Mouse (Mus musculus) regulatory T cell (primary cell): ENCODE data around the gene Zfp207.
"Not testable (repeated sequence)": the region's sequence is repeated elsewhere in the genome, so short reads cannot be mapped to it uniquely, and the experiment has no call there.

Experiments
- in situ Hi-C: fragments of 300-600 bp; cut with MboI, MseI; formaldehyde crosslinking; loops from one replicate; pipeline ENCODE4 v1.15.1; 2025; ENCODE audit warnings: high pct_unique_total_duplicates

The Zfp207 gene

GRCm38 (mm10) chr11:80410377-80410776 lies 27.3 kb downstream of the Zfp207 start:
- in situ Hi-C loops: no loop called here

GRCm38 (mm10) chr11:80417085-80417484 lies 34.0 kb downstream of the Zfp207 start:
- in situ Hi-C loops: no loop called here

- in situ Hi-C loops: no loop called here
These were observed 36.7 kb downstream of the Zfp207 start for GRCm38 (mm10) chr11:80419743-80420142.

- in situ Hi-C loops: no loop called here
These were observed 37.3 kb downstream of the Zfp207 start for GRCm38 (mm10) chr11:80420202-80420984.

GRCm38 (mm10) chr11:80421421-80422047 lies 38.5 kb downstream of the Zfp207 start:
- in situ Hi-C loops: no loop called here

GRCm38 (mm10) chr11:80424691-80425090 lies 41.6 kb downstream of the Zfp207 start:
- in situ Hi-C loops: no loop called here

GRCm38 (mm10) chr11:80425247-80425778 lies 42.2 kb downstream of the Zfp207 start:
- in situ Hi-C loops: no loop called here

- in situ Hi-C loops: not testable (repeated sequence)
These were observed 43.1 kb downstream of the Zfp207 start for GRCm38 (mm10) chr11:80426029-80426813.

- in situ Hi-C loops: no loop called here
These were observed 45.4 kb downstream of the Zfp207 start, which contains the start of gene Psmd11 for GRCm38 (mm10) chr11:80428381-80429008. TSS of gene Psmd11 (plus strand) at chr11:80428615.

GRCm38 (mm10) chr11:80429009-80429475 lies 46.0 kb downstream of the Zfp207 start:
- in situ Hi-C loops: no loop called here

GRCm38 (mm10) chr11:80429500-80430166 lies 46.6 kb downstream of the Zfp207 start:
- in situ Hi-C loops: no loop called here

GRCm38 (mm10) chr11:80430366-80430910 lies 47.4 kb downstream of the Zfp207 start:
- in situ Hi-C loops: no loop called here

- in situ Hi-C loops: loop anchor here (5.0 kb wide), 1 partner anchor 45 kb away; no protein-coding TSS in a partner anchor
These were observed 63.8 kb downstream of the Zfp207 start for GRCm38 (mm10) chr11:80446916-80447315.

GRCm38 (mm10) chr11:80449859-80450258 lies 66.8 kb downstream of the Zfp207 start:
- in situ Hi-C loops: loop anchor here (5.0 to 10.0 kb wide), 2 partner anchors 48 to 175 kb away; no protein-coding TSS in a partner anchor

- in situ Hi-C loops: loop anchor here (10.0 kb wide), 1 partner anchor 177 kb away; no protein-coding TSS in a partner anchor
These were observed 69.2 kb downstream of the Zfp207 start for GRCm38 (mm10) chr11:80452242-80452641.

GRCm38 (mm10) chr11:80453198-80453597 lies 70.1 kb downstream of the Zfp207 start:
- in situ Hi-C loops: loop anchor here (10.0 kb wide), 1 partner anchor 178 kb away; no protein-coding TSS in a partner anchor
